Mouse (Mus musculus): ENCODE data around the gene Gpn3.
"Not testable (repeated sequence)": the region's sequence is repeated elsewhere in the genome, so short reads cannot be mapped to it uniquely, and the experiment has no call there.

Gpn3 gene

GRCm38 (mm10) chr5:122390671-122391070 lies 19.0 kb downstream of the Gpn3 start:
- DNase-seq = no peak

GRCm38 (mm10) chr5:122391178-122391785 lies 19.6 kb downstream of the Gpn3 start:
- DNase-seq = no peak

- peak; percentile 96 for DNase-seq
These were observed 20.1 kb downstream of the Gpn3 start, which contains the start of gene Arpc3 for GRCm38 (mm10) chr5:122391786-122392180. Arpc3 (plus strand) TSS chr5:122391878.

- DNase-seq = peak; percentile 45
These were observed 20.7 kb downstream of the Gpn3 start for GRCm38 (mm10) chr5:122392227-122393004.

GRCm38 (mm10) chr5:122393887-122394286 lies 22.2 kb downstream of the Gpn3 start:
- peak; percentile 91 for DNase-seq

- no peak for DNase-seq
These were observed 25.1 kb downstream of the Gpn3 start for GRCm38 (mm10) chr5:122396791-122397190.

- DNase-seq = no peak
These were observed 25.8 kb downstream of the Gpn3 start for GRCm38 (mm10) chr5:122397495-122397894.

GRCm38 (mm10) chr5:122399871-122400270 lies 28.2 kb downstream of the Gpn3 start:
- no peak for DNase-seq

- DNase-seq = no peak
These were observed 29.1 kb downstream of the Gpn3 start for GRCm38 (mm10) chr5:122400628-122401302.

- peak; percentile 89 for DNase-seq
These were observed 29.6 kb downstream of the Gpn3 start for GRCm38 (mm10) chr5:122401303-122401640.

GRCm38 (mm10) chr5:122402160-122402559 lies 30.5 kb downstream of the Gpn3 start:
- no peak for DNase-seq

- no peak for DNase-seq
These were observed 31.1 kb downstream of the Gpn3 start for GRCm38 (mm10) chr5:122402772-122403171.

- DNase-seq = no peak
These were observed 31.7 kb downstream of the Gpn3 start for GRCm38 (mm10) chr5:122403362-122403761.

- DNase-seq = no peak
These were observed 33.9 kb downstream of the Gpn3 start for GRCm38 (mm10) chr5:122405537-122405936.

- peak; percentile 50 for DNase-seq
These were observed 38.3 kb downstream of the Gpn3 start for GRCm38 (mm10) chr5:122409692-122410645.

GRCm38 (mm10) chr5:122411892-122412291 lies 40.2 kb downstream of the Gpn3 start:
- no peak for DNase-seq

GRCm38 (mm10) chr5:122412826-122413225 lies 41.1 kb downstream of the Gpn3 start:
- no peak for DNase-seq

GRCm38 (mm10) chr5:122414351-122414750 lies 42.7 kb downstream of the Gpn3 start:
- no peak for DNase-seq

GRCm38 (mm10) chr5:122415465-122415864 lies 43.8 kb downstream of the Gpn3 start:
- DNase-seq = no peak

- DNase-seq = not testable (repeated sequence)
These were observed 49.0 kb downstream of the Gpn3 start for GRCm38 (mm10) chr5:122420676-122421075.

GRCm38 (mm10) chr5:122421271-122422068 lies 49.8 kb downstream of the Gpn3 start, which contains the start of gene Anapc7:
Anapc7 (plus strand) TSS chr5:122421693.
- peak; percentile 17 for DNase-seq
